Mouse (Mus musculus) embryonic facial prominence, embryonic 14.5 days (tissue): Measurements from ENCODE around the gene Fabp6. TPM values are rescaled to one million over a fixed set of nuclear protein-coding genes. Genes with fewer than 3 reads are reported as not detected.

Experiments used
- ATAC-seq: fragments of 200-750 bp; cut with Nextera tagmentation; 2 replicates; pipeline ENCODE4 v1.8.0; 2017; ENCODE audit warnings: low read depth, moderate number of reproducible peaks, moderate TSS enrichment
- DNase-seq: peaks from one replicate; pipeline ENCODE4 v3.0.0-alpha.2; 2015; ENCODE audit warnings: low spot score
- H3K27ac ChIP-seq: fragments of 300-500 bp; sonication (generic); replicated peaks from 2 replicates; pipeline ENCODE4 v1.5.1; 2014; ENCODE audit warnings: low read depth, mild to moderate bottlenecking, low read length, moderate library complexity
- H3K27me3 ChIP-seq: fragments of 300-500 bp; sonication (generic); replicated peaks from 2 replicates; pipeline ENCODE4 v1.6.1; 2014; ENCODE audit warnings: low read length; ENCODE audit not compliant: control insufficient read depth, insufficient read depth
- H3K36me3 ChIP-seq: fragments of 300-500 bp; sonication (generic); 2 replicates; pipeline ENCODE4 v1.6.1; 2014; ENCODE audit warnings: low read length, mixed read lengths; ENCODE audit not compliant: control insufficient read depth, insufficient read depth
- H3K4me1 ChIP-seq: fragments of 300-500 bp; sonication (generic); 2 replicates; pipeline ENCODE4 v1.6.1; 2014; ENCODE audit warnings: antibody characterized with exemption, low read length; ENCODE audit not compliant: control insufficient read depth, insufficient read depth
- H3K4me2 ChIP-seq: fragments of 300-500 bp; sonication (generic); 2 replicates; pipeline ENCODE4 v1.6.1; 2014; ENCODE audit warnings: low read depth, mild to moderate bottlenecking, low read length, moderate library complexity, mixed read lengths
- H3K4me3 ChIP-seq: fragments of 300-500 bp; sonication (generic); 2 replicates; pipeline ENCODE4 v1.5.1; 2014; ENCODE audit warnings: low read depth, mild to moderate bottlenecking, low read length
- H3K9ac ChIP-seq: fragments of 300-500 bp; sonication (generic); 2 replicates; pipeline ENCODE4 v1.6.1; 2014; ENCODE audit warnings: low read depth, mild to moderate bottlenecking, low read length, moderate library complexity, mixed read lengths
- H3K9me3 ChIP-seq: fragments of 300-500 bp; sonication (generic); 2 replicates; pipeline ENCODE4 v1.6.1; 2016; ENCODE audit warnings: low read length; ENCODE audit not compliant: control insufficient read depth
- WGBS: fragments of 180-500 bp; shearing (Covaris S2); extraction: QIAGEN DNeasy Blood & Tissue Kit; methylation state at CpG from one replicate; pipeline ENCODE4 v1.1.7; 2014; 5-methylcytosine and 5-hydroxymethylcytosine counted together
- polyA plus RNA-seq: library from polyadenylated mRNA; unstranded; fragments of >200 nt; fragmentation: Nextera tagmentation; extraction: Ambion mirVana; gene quantifications from 2 replicates; pipeline ENCODE4 v1.2.1, GENCODE M21; 2014

The Fabp6 gene
- polyA plus RNA-seq, 1 experiment from 2014 or later = not detected

DNA sequence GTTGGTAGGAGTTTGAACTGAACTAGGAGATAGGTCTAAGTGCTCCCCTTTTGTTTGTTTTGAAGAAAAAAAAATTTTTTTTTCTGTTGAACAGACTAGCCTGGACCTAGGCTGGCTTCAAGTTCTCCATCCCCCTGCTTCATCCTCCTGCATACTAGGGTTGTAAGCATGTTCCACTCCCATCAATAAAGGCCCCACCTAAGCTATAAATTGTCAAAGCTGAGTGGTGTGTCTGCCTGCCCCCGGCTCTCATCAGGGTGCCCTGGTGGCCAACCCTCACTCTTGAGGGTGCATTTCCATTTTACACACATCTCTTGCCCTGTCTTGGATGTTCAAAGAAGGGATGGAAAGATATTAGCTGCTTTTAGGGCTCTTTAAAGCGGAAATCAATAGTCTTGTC, 35.9 kb downstream of the Fabp6 start:
- 0 out of 2 replicates have a peak overlapping the region, but pooled peaks have one; percentile 9 for H3K27ac ChIP-seq
- WGBS = 45% methylated on average over 2 of the region's 2 CpGs
- H3K9ac ChIP-seq = no peak overlapping the region

DNA sequence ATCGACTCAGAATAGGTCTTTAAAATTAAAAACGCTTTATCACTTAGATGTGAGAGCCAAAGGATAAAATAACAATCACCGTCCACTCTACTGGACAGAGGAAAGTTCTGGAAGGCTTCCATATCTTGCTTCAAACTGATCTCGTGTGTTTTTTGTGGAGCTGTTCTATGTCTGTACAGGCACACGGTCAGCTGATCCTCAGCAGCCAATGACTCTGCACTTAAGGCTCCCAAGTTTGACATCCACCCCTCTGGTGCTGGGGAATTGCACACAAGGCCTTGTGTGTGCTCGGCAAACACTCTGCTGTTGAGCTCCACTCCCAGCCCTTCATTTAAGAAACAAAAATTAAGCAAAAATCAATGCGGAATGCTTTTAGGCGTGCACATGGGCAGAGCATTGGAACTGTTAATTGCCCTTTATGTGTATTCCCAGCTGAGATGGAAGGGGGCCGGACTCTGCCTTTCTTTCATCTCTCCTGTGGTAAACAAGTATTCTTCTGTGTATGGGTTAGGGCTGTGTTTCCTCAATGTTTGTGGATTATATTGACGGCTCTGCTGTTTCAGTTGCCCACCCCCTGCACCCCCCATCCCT, 37.6 kb downstream of the Fabp6 start:
- H3K4me2 ChIP-seq = no peak overlapping the region
- peaks cover 6% of the 10 kb centered on the region; the same call in 1 of the 2 replicates for H3K36me3 ChIP-seq
- no peak overlapping the region for H3K9ac ChIP-seq
- H3K9me3 ChIP-seq = no peaks in the 10 kb centered on the region
- DNase-seq (no peak), ATAC-seq (peak; percentile 39; the same call in 1 of the 2 replicates)
- H3K27ac ChIP-seq = no peak overlapping the region
- H3K27me3 ChIP-seq = no peaks in the 10 kb centered on the region
- peaks cover 8% of the 10 kb centered on the region for H3K4me1 ChIP-seq
- H3K4me3 ChIP-seq = no peak overlapping the region
- 68% methylated on average over 10 of the region's 10 CpGs for WGBS

More for the DNA sequence above, 35.9 kb downstream of the Fabp6 start:
- Histone ChIP-seq H3K4me3 (no peak overlapping the region), H3K36me3 (0 out of 2 replicates have a peak, but pooled peaks cover 2% of the 10 kb centered on the region), H3K4me2 (no peak overlapping the region), H3K9me3 (no peaks in the 10 kb centered on the region), H3K4me1 (peaks cover 8% of the 10 kb centered on the region), H3K27me3 (no peaks in the 10 kb centered on the region)
- DNase-seq (no peak), ATAC-seq (no peak)

DNA sequence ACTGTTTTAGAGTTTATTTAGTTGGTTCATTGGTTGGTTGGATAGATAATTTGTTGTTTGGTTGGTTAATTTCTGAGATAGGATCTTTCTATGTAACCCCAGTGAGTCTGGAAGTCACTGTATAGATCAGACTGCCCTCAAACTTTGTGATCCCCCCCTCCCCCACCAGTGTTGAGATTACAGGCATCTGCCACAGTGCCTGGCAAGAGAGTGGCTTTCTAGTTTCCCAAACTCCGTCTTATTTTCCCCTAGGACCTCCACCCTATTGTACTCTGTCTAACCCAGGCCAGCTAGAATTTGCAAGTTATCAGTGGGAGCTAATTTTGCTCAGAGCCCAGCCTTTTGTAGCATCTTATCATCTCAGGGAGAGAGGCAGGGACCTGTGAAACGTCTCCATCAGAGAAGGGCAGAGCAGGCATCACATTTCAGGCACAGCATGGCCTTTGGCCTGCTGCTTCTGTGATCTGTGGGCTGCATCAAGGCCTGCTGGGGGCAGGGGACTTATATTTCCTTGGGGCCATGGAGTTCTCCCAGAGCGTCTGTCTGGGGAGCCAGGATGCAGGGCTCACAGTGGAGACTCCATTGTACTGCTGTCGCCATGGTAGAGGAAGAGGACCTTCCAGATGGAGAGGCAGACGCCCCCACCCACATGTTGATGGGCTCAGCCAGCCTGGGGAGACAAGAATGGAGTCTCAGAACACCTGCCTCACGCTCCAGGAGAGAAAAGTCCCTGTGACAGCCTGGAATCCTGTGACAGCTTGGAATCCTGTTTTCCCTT, 41.6 kb downstream of the Fabp6 start:
- Histone ChIP-seq H3K27ac (no peak overlapping the region), H3K27me3 (no peaks in the 10 kb centered on the region), H3K4me3 (no peak overlapping the region), H3K36me3 (peaks cover 25% of the 10 kb centered on the region), H3K9ac (no peak overlapping the region), H3K4me1 (0 out of 2 replicates have a peak, but pooled peaks cover 3% of the 10 kb centered on the region), H3K9me3 (no peaks in the 10 kb centered on the region), H3K4me2 (no peak overlapping the region)
- DNase-seq (no peak), ATAC-seq (peak; percentile 44; the same call in 1 of the 2 replicates)
- WGBS = 8% methylated on average over 4 of the region's 6 CpGs

DNA sequence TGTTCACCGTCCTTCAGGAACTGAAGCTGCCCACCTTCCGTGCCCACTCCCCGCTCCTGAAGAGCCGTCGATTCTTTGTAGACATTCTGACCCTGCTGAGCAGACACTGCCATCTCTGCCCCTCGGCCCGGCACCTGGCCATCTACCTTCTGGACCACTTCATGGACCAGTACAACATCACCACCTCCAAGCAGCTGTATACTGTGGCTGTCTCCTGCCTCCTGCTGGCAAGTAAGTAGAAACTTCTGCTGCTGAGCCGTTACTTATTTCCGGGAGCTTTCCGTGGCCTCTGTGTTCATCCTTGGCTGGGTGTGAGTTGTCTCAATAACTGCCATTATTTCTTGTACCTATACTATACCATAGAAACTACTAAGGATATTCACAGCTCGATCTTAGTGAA, 44.8 kb downstream of the Fabp6 start:
- H3K9ac ChIP-seq = no peak overlapping the region
- ATAC-seq = no peak
- H3K36me3 ChIP-seq = peaks cover 25% of the 10 kb centered on the region
- no peak overlapping the region for H3K4me2 ChIP-seq
- WGBS = 86% methylated on average over 11 of the region's 11 CpGs
- DNase-seq = no peak
- H3K4me1 ChIP-seq = no peaks in the 10 kb centered on the region
- H3K9me3 ChIP-seq = no peaks in the 10 kb centered on the region
- H3K27ac ChIP-seq = no peak overlapping the region
- no peak overlapping the region for H3K4me3 ChIP-seq
- no peaks in the 10 kb centered on the region for H3K27me3 ChIP-seq

DNA sequence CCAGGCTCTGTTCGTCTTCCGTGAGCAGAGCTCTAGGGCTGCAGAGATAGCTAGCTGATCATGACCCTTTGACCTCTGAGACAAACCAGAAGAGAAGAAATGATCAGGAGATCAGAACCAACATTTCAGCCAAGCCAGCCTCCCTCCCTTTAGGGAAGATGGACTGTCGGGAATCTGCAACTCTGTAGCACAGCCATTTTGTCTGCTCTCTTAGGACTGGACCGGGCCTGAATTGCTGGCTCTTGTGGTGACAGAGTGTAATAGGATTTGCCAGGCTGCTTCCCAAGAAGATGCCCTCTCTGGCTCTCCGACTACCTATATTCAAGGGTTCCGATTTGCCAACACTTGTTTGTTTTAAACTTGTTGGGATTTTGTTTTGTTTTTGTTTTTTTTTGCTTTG, 48.7 kb downstream of the Fabp6 start:
- ATAC-seq = no peak
- H3K4me3 ChIP-seq = no peak overlapping the region
- WGBS = 73% methylated on average over 6 of the region's 6 CpGs
- H3K4me2 ChIP-seq = no peak overlapping the region
- peaks cover 7% of the 10 kb centered on the region; the same call in 1 of the 2 replicates for H3K4me1 ChIP-seq
- H3K9ac ChIP-seq = no peak overlapping the region
- no peak overlapping the region for H3K27ac ChIP-seq
- peaks cover 9% of the 10 kb centered on the region; the same call in 1 of the 2 replicates for H3K36me3 ChIP-seq
- no peaks in the 10 kb centered on the region for H3K27me3 ChIP-seq
- H3K9me3 ChIP-seq = no peaks in the 10 kb centered on the region
- no peak for DNase-seq

DNA sequence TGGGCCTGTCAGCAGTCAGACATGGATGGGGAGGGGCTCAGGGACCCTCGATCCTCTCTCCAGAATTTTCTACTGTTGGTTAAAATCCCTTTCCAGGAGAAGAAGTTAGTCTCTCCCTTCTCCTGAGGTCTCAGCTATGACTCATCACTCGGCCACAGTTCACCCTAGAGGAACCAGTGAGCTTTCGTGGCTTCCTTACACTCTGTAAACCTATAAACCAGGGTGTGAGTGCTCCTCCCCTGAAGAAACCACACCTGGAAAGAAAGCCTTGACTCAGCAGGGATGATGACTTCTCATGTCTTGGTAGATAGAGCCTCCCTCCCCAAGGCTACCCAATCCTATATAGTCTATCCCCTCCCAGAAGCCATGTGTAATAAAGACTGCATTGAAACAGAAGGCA, 49.6 kb downstream of the Fabp6 start:
- Histone ChIP-seq H3K27me3 (no peaks in the 10 kb centered on the region), H3K4me3 (no peak overlapping the region), H3K36me3 (no peaks in the 10 kb centered on the region), H3K9me3 (no peaks in the 10 kb centered on the region), H3K27ac (no peak overlapping the region), H3K4me2 (no peak overlapping the region), H3K4me1 (peaks cover 7% of the 10 kb centered on the region; the same call in 1 of the 2 replicates), H3K9ac (no peak overlapping the region)
- ATAC-seq (no peak), DNase-seq (no peak)
- 79% methylated on average over 3 of the region's 3 CpGs for WGBS

DNA sequence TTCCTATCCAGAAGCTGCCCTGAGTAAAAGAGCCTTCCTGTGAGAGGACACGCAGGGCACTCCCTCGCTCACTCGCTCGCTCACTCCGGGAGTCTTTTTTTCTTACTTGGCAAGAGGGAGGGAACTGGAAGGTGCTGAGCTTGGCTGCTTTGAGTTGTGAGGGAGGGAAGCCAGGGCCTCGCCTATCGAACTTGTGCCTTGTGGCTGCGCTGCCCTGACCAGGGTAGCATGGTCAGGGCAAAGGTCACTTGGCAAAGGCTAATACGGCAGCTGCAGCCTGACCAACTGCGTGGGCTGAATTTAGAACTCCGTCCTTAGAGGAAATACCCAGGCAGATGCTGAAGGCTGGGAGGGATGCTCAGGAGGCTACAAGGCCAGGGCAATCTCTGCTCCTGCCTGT, 51.6 kb downstream of the Fabp6 start:
- no peaks in the 10 kb centered on the region for H3K9me3 ChIP-seq
- H3K27me3 ChIP-seq = no peaks in the 10 kb centered on the region
- peaks cover 10% of the 10 kb centered on the region; the same call in 1 of the 2 replicates for H3K4me1 ChIP-seq
- ATAC-seq (no peak), DNase-seq (no peak)
- no peaks in the 10 kb centered on the region for H3K36me3 ChIP-seq
- no peak overlapping the region for H3K4me2 ChIP-seq
- no peak overlapping the region for H3K9ac ChIP-seq
- 40% methylated on average over 11 of the region's 11 CpGs for WGBS
- H3K27ac ChIP-seq = no peak overlapping the region
- no peak overlapping the region for H3K4me3 ChIP-seq

DNA sequence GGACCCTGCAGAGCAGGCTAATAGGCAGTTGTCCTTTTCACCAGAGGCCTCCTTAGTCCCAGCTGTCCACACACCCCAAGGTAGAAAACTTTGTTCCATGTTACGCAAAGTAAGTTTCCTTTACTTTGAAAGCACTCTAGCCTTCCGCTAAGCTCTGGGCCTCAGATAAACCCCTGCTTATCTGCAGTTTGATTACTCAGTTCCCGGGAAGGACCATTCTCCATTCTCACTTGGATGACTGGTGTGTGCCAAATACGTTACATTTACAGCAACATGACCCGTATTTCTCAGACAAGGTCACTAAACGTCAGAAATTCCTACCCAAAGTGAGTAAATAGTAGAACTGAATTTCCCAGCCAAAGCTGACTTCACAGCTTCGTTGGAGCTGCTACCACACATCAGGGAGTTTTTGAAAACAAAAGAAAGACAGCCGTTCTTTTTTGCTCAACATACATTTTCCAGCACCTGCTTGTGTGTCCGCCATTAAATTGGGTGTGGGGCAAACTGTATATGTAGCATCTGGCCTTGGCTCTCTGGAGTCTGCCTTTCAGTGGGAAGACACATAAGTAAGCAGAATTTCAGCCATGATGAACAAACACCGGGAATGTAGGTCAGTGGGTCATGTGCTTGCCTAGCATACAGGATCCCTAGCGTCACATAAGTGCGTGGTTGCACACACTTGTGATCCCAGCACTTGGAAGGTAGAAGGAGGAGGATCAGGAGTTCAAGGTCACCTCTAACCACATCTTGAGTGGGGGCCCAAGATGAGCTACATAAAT, 52.5 kb downstream of the Fabp6 start:
- H3K9ac ChIP-seq = no peak overlapping the region
- no peak overlapping the region for H3K27ac ChIP-seq
- no peaks in the 10 kb centered on the region for H3K27me3 ChIP-seq
- no peaks in the 10 kb centered on the region for H3K9me3 ChIP-seq
- H3K4me1 ChIP-seq = peaks cover 10% of the 10 kb centered on the region; the same call in 1 of the 2 replicates
- DNase-seq (no peak), ATAC-seq (no peak)
- no peak overlapping the region for H3K4me2 ChIP-seq
- 59% methylated on average over 12 of the region's 12 CpGs for WGBS
- no peaks in the 10 kb centered on the region for H3K36me3 ChIP-seq
- no peak overlapping the region for H3K4me3 ChIP-seq
